Mouse (Mus musculus): ENCODE data around the gene Npcd. TPM values are rescaled to one million over a fixed set of nuclear protein-coding genes. Genes with fewer than 3 reads are reported as not detected.
A peak's percentile ranks its signal among the peaks of the same experiment; 100 is the strongest.

Gene Npcd
- polyA plus RNA-seq, 1 experiment from 2014 or later, result 0.46 TPM

GRCm38 (mm10) chr15:79796256-79796655, 37.8 kb downstream of the Npcd start:
- Histone ChIP-seq H3K27ac (replicated peaks) (no peak overlapping the region), H3K9ac (replicated peaks) (no peak overlapping the region), H3K36me3 (no peaks in the 10 kb centered on the region), H3K4me1 (peaks cover 3% of the 10 kb centered on the region; the same call in 1 of the 2 replicates), H3K27me3 (no peaks in the 10 kb centered on the region), H3K4me3 (no peak overlapping the region), H3K4me2 (replicated peaks) (no peak overlapping the region), H3K9me3 (no peaks in the 10 kb centered on the region)
- no peak for ATAC-seq (replicated peaks)
- 76% methylated on average over 12 of the region's 12 CpGs for WGBS

- no peak overlapping the region for H3K27ac ChIP-seq (replicated peaks)
- no peak overlapping the region for H3K4me2 ChIP-seq (replicated peaks)
- H3K36me3 ChIP-seq, result no peaks in the 10 kb centered on the region
- peaks cover 3% of the 10 kb centered on the region; the same call in 1 of the 2 replicates for H3K4me1 ChIP-seq
- 41% methylated on average over 20 of the region's 20 CpGs for WGBS
- no peak overlapping the region for H3K4me3 ChIP-seq
- no peak overlapping the region for H3K9ac ChIP-seq (replicated peaks)
- no peak for ATAC-seq (replicated peaks)
- no peaks in the 10 kb centered on the region for H3K9me3 ChIP-seq
- H3K27me3 ChIP-seq, result no peaks in the 10 kb centered on the region
Observed at GRCm38 (mm10) chr15:79794173-79794572, 39.9 kb downstream of the Npcd start.

GRCm38 (mm10) chr15:79793076-79793475, 41.0 kb downstream of the Npcd start:
- Histone ChIP-seq H3K36me3 (no peaks in the 10 kb centered on the region), H3K4me3 (no peak overlapping the region), H3K9me3 (no peaks in the 10 kb centered on the region), H3K4me1 (peaks cover 3% of the 10 kb centered on the region; the same call in 1 of the 2 replicates), H3K27ac (replicated peaks) (no peak overlapping the region), H3K9ac (replicated peaks) (no peak overlapping the region), H3K4me2 (replicated peaks) (no peak overlapping the region), H3K27me3 (no peaks in the 10 kb centered on the region)
- no peak for ATAC-seq (replicated peaks)
- 94% methylated on average over 9 of the region's 9 CpGs for WGBS

GRCm38 (mm10) chr15:79792455-79792854, 41.6 kb downstream of the Npcd start:
- no peaks in the 10 kb centered on the region for H3K27me3 ChIP-seq
- ATAC-seq (replicated peaks), result no peak
- H3K36me3 ChIP-seq, result no peaks in the 10 kb centered on the region
- 17% methylated on average over 19 of the region's 19 CpGs for WGBS
- H3K4me1 ChIP-seq, result peaks cover 3% of the 10 kb centered on the region; the same call in 1 of the 2 replicates
- no peak overlapping the region for H3K4me3 ChIP-seq
- no peak overlapping the region for H3K9ac ChIP-seq (replicated peaks)
- H3K27ac ChIP-seq (replicated peaks), result no peak overlapping the region
- H3K9me3 ChIP-seq, result no peaks in the 10 kb centered on the region
- H3K4me2 ChIP-seq (replicated peaks), result no peak overlapping the region

GRCm38 (mm10) chr15:79791502-79791901, 42.5 kb downstream of the Npcd start:
- no peak for ATAC-seq (replicated peaks)
- H3K9me3 ChIP-seq, result no peaks in the 10 kb centered on the region
- H3K4me3 ChIP-seq, result no peak overlapping the region
- 5% methylated on average over 12 of the region's 12 CpGs for WGBS
- no peak overlapping the region for H3K27ac ChIP-seq (replicated peaks)
- no peaks in the 10 kb centered on the region for H3K27me3 ChIP-seq
- no peak overlapping the region for H3K9ac ChIP-seq (replicated peaks)
- H3K4me1 ChIP-seq, result peaks cover 3% of the 10 kb centered on the region; the same call in 1 of the 2 replicates
- H3K36me3 ChIP-seq, result no peaks in the 10 kb centered on the region
- no peak overlapping the region for H3K4me2 ChIP-seq (replicated peaks)

GRCm38 (mm10) chr15:79790905-79791304, 43.1 kb downstream of the Npcd start:
- Histone ChIP-seq H3K27ac (replicated peaks) (no peak overlapping the region), H3K4me1 (no peaks in the 10 kb centered on the region), H3K9me3 (no peaks in the 10 kb centered on the region), H3K4me3 (no peak overlapping the region), H3K27me3 (no peaks in the 10 kb centered on the region), H3K36me3 (no peaks in the 10 kb centered on the region), H3K9ac (replicated peaks) (no peak overlapping the region), H3K4me2 (replicated peaks) (no peak overlapping the region)
- WGBS, result 91% methylated on average over 6 of the region's 6 CpGs
- ATAC-seq (replicated peaks), result no peak

GRCm38 (mm10) chr15:79790111-79790510, 43.9 kb downstream of the Npcd start:
- no peak overlapping the region for H3K9ac ChIP-seq (replicated peaks)
- H3K27ac ChIP-seq (replicated peaks), result no peak overlapping the region
- H3K4me1 ChIP-seq, result no peaks in the 10 kb centered on the region
- H3K9me3 ChIP-seq, result no peaks in the 10 kb centered on the region
- no peaks in the 10 kb centered on the region for H3K27me3 ChIP-seq
- ATAC-seq (replicated peaks), result no peak
- WGBS, result 58% methylated on average over 8 of the region's 8 CpGs
- H3K4me2 ChIP-seq (replicated peaks), result no peak overlapping the region
- H3K4me3 ChIP-seq, result no peak overlapping the region
- H3K36me3 ChIP-seq, result no peaks in the 10 kb centered on the region

- no peaks in the 10 kb centered on the region for H3K27me3 ChIP-seq
- 51% methylated on average over 8 of the region's 8 CpGs for WGBS
- no peak overlapping the region for H3K9ac ChIP-seq (replicated peaks)
- H3K9me3 ChIP-seq, result no peaks in the 10 kb centered on the region
- H3K4me3 ChIP-seq, result no peak overlapping the region
- H3K36me3 ChIP-seq, result no peaks in the 10 kb centered on the region
- H3K4me2 ChIP-seq (replicated peaks), result no peak overlapping the region
- no peaks in the 10 kb centered on the region for H3K4me1 ChIP-seq
- H3K27ac ChIP-seq (replicated peaks), result no peak overlapping the region
- ATAC-seq (replicated peaks), result no peak
Observed at GRCm38 (mm10) chr15:79787815-79788214, 46.2 kb downstream of the Npcd start.

- no peak overlapping the region for H3K4me2 ChIP-seq (replicated peaks)
- H3K27me3 ChIP-seq, result no peaks in the 10 kb centered on the region
- no peak overlapping the region for H3K27ac ChIP-seq (replicated peaks)
- H3K4me1 ChIP-seq, result no peaks in the 10 kb centered on the region
- H3K36me3 ChIP-seq, result no peaks in the 10 kb centered on the region
- no peak overlapping the region for H3K9ac ChIP-seq (replicated peaks)
- no peak overlapping the region for H3K4me3 ChIP-seq
- H3K9me3 ChIP-seq, result no peaks in the 10 kb centered on the region
- WGBS, result 80% methylated on average over 1 of the region's 1 CpGs
- ATAC-seq (replicated peaks), result no peak
Observed at GRCm38 (mm10) chr15:79785056-79785455, 49.0 kb downstream of the Npcd start.

- ATAC-seq (replicated peaks), result no peak
- Histone ChIP-seq H3K4me1 (peaks cover 20% of the 10 kb centered on the region), H3K27me3 (no peaks in the 10 kb centered on the region), H3K27ac (replicated peaks) (no peak within 1 kb of the TSS), H3K36me3 (no peaks in the 10 kb centered on the region), H3K4me2 (replicated peaks) (no peak within 1 kb of the TSS), H3K9ac (replicated peaks) (no peak within 1 kb of the TSS), H3K4me3 (no peak within 1 kb of the TSS), H3K9me3 (no peaks in the 10 kb centered on the region)
Observed at GRCm38 (mm10) chr15:79777749-79778148, 56.3 kb downstream of the Npcd start, which contains the start of gene Dnal4. Gene Dnal4 (minus strand): TSS chr15:79777849.

GRCm38 (mm10) chr15:79775662-79776061, 58.4 kb downstream of the Npcd start:
- Histone ChIP-seq H3K27me3 (no peaks in the 10 kb centered on the region), H3K4me1 (peaks cover 31% of the 10 kb centered on the region), H3K9me3 (no peaks in the 10 kb centered on the region), H3K4me2 (replicated peaks) (no peak overlapping the region), H3K36me3 (no peaks in the 10 kb centered on the region), H3K27ac (replicated peaks) (no peak overlapping the region), H3K4me3 (no peak overlapping the region), H3K9ac (replicated peaks) (no peak overlapping the region)
- ATAC-seq (replicated peaks), result no peak
- 75% methylated on average over 7 of the region's 7 CpGs for WGBS

- Histone ChIP-seq H3K4me3 (peak overlapping the region; percentile 97), H3K9ac (replicated peaks) (peak overlapping the region; percentile 89), H3K4me1 (peaks cover 44% of the 10 kb centered on the region), H3K27me3 (no peaks in the 10 kb centered on the region), H3K36me3 (no peaks in the 10 kb centered on the region), H3K9me3 (no peaks in the 10 kb centered on the region), H3K4me2 (replicated peaks) (peak overlapping the region; percentile 73), H3K27ac (replicated peaks) (peak overlapping the region; percentile 67)
- peak; percentile 98 for ATAC-seq (replicated peaks)
- WGBS, result under 1% methylated on average over 49 of the region's 50 CpGs
Observed at GRCm38 (mm10) chr15:79774117-79775027, 59.7 kb downstream of the Npcd start.

Measured in forebrain, embryonic 15.5 days (tissue).